Mouse (Mus musculus): ENCODE measurements around the gene Krtap9-5.

The Krtap9-5 gene

DNA sequence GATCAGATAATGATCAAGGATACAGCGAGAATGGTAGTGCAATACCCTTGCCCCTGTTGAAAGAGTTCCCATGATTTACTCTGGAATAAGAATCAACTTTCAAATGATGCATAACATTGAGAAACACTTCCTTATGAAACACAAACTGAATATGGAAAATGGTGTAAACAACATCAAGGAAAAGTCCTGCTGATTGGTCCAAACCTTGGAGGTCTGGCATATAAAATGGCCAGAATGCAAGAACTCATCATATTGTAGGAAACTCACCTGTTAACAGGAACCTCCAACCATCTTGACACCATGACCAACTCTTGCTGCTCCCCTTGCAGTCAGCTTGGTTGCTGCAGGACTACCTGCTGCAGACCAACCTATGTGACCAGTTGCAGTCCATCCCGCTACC is at the start of gene Krtap9-5:
TSS of gene Krtap9-5 (plus strand) at position 301 of the 400 bp plus-strand sequence.
- no peak for DNase-seq (ENCODE audit: low spot score in 2 of 2)

DNA sequence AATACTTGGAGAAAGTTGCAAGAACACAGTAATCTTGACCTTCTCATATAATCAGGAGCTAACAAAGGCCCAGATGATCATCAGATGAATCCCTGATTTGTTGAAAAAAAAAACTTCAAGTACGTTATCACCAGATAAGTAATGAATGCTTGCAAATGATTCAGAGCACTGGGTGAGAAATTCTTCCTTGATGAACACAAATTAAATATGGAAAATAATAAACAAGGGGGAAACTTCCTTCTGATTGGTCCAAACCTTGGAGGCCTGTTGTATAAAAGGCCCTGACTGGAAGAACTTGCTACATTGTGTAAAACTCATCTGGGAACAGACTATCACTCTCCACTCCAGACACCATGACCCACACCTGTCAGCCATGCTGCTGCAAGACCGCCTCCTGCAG is 40.7 kb upstream of the Krtap9-5 start, which contains the start of gene Krtap31-1:
TSS of gene Krtap31-1 (plus strand) at position 301 of the 400 bp plus-strand sequence.
- no peak for DNase-seq (ENCODE audit: low spot score in 2 of 2)

DNA sequence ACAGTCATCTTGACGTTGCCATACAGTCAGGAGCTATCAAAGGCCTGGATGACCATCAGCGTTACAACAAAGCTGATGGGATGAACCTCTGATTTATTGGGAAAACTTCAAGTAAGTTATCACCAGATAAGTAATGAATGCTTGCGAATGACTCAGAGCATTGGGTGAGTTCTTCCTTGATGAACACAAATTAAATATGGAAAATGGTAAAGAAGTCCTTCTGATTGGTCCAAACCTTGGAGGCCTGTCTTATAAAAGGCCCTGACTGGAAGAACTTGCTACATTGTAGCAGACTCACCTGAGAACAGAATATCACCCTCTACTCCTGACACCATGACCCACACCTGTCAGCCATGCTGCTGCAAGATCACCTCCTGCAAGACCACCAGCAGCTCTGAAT is 33.8 kb upstream of the Krtap9-5 start, which contains the start of gene Gm11565:
TSS of gene Gm11565 (plus strand) at position 301 of the 400 bp plus-strand sequence.
- DNase-seq (ENCODE audit: low spot score in 2 of 2), result no peak

DNA sequence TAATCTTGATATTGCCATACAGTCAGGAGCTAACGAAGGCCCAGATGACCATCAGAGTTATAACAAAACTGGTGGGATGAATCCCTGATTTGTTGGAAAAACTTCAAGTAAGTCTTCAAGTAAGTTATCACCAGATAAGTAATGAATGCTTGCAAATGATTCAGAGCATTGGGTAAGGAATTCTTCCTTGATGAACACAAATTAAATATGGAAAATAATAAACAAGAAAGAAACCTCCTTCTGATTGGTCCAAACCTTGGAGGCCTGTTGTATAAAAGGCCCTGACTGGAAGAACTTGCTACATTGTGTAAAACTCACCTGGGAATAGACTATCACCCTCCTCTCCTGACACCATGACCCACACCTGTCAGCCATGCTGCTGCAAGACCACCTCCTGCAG is 12.3 kb upstream of the Krtap9-5 start, which contains the start of gene Krtap31-2:
TSS of gene Krtap31-2 (plus strand) at position 301 of the 400 bp plus-strand sequence.
- DNase-seq (ENCODE audit: low spot score in 2 of 2), result no peak

DNA sequence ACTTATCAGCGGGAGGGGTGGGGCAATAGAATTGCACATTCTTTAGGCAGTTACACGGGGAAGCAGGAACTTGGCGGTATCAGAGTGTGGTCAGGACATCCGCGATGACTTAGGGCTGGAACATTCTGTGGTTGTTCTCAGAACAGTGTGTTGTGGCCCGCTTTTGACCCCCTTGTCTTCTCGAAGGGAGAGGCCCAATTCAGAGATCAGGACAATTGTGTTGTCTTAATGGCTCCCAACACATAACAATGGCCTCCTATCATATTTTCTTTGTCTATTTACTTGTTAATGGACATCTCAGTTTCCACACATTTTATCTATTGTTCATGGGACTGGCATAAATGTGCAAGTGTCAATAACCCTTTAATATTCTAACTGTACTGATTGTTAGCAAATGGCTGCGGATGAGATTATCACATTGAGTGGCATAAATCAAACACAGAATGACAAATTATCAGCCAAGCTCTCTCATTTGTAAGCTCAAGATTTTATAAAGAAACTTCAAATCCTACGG is 10.5 kb upstream of the Krtap9-5 start:
- no peak for DNase-seq (ENCODE audit: low spot score in 2 of 2)

DNA sequence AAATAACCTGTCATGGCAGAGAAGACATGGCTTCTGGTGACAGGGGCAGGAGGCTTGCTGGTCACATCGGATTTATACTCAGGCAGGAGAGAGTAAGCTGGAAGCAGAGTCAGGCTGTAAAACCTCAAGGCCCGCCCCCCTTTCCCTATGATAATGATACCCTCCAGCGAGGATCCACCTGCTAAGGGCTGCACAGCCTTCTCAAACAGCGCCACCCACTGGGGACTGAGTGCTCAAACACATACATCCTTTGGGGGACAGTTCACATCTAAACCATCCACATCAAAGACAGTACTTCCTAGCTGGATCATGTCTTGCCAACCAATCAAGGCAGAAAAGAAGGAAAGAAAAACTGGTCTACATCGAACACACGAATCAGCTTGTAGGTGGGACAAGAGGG is 15.9 kb downstream of the Krtap9-5 start:
- DNase-seq (ENCODE audit: low spot score in 2 of 2), result no peak

DNA sequence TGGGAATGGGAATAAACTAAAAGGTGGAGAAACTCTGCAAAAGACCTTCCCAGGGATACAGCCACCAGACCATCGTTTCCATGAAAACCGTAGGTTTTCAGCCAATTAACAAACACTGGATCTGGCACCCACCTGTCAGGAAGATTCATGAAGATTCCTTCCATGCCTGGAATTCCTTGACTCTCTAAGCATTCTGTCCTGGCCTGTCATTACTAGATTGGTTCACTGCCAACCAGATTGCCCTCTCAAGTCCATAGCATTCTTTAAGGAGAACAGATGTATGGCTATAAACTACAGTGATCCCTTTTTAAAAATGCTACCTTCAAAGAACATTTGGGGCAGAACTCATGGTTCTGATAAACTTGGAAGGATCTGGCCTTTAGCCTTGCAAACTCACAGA is 17.7 kb downstream of the Krtap9-5 start:
- DNase-seq (ENCODE audit: low spot score in 2 of 2), result no peak

DNA sequence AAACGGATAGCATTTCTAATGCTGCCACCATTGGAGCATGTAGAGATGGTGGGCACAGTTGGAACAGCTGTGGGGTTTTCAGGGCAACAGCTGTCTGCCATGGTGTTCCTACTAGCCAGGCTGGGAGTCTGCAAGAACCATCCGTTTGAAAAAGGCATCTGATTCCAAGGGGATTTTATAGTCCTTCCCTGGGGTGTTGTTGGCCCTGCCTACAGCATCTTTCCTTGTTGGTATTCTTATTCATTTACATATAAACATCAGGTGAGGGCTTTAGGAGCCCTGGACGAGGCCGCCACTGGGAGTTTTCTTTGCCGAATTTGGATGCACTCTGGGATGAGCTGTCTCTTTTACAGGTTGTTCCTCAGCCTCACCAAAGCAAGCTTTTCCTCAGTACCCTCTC is 30.7 kb downstream of the Krtap9-5 start, which contains the start of gene Krtap29-1:
TSS of gene Krtap29-1 (minus strand) at position 101 of the 400 bp plus-strand sequence.
- DNase-seq (ENCODE audit: low spot score in 2 of 2), result no peak

DNA sequence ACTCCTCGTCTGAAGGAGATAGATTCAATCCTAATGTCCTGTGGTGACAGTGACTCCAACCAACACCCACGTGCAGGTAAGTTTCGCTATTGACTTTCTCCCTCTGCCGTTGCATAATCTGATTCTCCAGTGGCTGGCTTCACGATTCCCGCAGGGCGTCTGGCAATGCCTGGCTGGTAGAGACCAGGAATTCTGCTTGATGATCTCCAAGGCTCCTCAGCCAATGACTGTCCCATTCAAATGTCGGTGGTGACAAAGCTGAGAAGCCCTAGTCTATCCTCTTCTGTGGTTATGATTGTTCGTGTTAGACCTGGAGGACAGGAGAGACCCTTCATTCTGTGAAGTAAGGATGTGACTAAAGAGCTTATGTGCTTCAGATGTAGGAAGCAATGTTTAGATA is 34.5 kb downstream of the Krtap9-5 start:
- DNase-seq (ENCODE audit: low spot score in 2 of 2), result no peak

DNA sequence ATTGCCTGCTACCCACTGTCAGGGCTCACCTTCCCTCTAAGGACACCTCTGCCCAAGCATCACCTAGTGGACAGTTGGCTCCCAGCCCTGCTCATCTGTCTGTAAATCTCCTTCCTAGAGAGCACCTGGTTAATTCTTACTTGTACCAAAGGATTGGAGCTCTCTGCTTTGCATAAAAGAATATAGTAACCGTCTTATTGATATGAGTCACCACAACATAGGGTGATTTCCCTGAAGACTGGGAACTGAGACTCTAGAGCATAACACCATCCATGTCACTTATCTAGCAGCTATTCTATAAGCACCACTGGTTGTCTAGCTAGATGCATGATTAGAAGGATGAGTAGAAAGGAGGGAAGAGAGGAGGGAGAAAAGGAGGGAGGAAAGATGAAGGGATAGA is 35.2 kb downstream of the Krtap9-5 start:
- DNase-seq (ENCODE audit: low spot score in 2 of 2), result no peak

DNA sequence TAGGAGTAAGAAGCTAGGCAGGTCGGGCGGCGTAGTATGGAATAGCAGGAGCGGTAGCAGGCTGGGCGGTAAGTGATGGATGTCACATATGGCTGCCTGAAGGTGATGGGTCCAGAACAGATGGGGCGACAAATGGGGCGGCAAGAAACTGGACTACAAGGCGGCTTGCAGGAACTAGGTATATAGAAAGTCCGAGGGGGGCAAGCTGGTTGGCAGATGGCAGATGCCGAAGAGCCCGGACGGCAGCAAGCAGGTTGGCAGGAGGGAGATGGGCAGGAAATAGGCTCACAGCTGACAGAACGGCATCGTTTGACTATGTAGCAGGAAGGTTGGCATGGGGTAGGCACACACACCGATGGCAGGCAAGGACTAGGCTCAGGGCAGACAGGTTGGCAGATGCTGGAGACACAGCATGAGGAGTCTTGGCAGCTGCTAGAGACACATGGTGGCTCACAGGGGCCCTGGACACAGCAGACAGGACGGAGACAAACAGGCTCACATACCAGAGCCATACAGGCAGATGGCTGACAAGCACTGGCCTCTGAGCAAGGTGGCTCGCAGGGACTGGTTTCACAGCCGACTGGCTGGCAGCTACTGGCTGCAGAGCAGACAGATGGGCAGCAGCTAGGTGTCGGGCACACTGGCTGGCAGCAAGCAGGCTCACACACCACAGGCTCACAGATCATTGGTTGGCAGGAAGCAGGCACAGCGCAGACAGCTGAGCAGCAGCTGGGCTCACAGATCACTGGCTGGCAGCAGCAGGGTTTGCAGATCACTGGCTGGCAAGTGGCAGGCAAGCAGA is 37.2 kb downstream of the Krtap9-5 start:
- no peak for DNase-seq (ENCODE audit: low spot score in 2 of 2)

DNA sequence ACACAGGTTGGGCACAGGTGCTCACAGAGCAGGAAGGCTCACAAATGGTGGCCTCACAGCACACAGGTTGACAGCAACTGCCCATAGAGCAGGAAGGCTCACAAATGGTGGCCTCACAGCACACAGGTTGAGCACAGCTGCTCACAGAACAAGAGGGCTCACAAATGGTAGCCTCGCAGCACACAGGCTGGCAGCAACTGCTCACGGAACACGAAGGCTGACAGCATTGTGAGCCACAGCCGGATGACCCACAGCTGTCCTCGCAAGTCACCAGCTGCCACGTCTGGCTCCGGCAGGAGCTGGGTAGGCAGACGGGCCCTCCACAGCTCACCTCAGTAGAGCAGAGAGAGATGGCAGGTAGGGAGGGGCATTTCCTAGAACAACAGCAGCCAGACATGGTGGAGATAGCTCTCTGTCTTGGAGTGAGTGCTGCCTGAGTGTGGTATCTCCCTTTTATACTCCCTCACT is 37.9 kb downstream of the Krtap9-5 start, which contains the start of gene Krtap16-1:
TSS of gene Krtap16-1 (minus strand) at position 418 of the 468 bp plus-strand sequence.
- DNase-seq (ENCODE audit: low spot score in 2 of 2), result no peak

DNA sequence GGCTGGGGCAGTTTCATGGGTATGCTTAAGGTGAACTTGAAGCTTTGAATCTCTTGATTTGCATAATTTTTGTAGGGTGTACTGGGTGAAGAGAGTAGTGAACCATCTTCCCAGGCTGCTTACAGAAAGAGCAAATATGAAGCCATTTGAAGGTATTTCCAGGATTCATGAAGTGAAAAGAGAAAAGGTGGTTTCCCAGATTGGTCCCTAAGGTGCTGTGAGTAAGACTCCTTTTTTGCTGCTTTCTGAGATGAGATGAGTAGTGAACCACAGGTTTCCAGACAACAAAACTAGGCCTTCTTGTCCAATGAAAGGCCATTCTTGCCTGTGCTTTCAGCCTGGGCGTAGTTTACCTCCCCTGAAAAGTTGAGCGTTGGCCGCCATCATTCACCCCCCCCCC is 40.3 kb downstream of the Krtap9-5 start:
- no peak for DNase-seq (ENCODE audit: low spot score in 2 of 2)

DNA sequence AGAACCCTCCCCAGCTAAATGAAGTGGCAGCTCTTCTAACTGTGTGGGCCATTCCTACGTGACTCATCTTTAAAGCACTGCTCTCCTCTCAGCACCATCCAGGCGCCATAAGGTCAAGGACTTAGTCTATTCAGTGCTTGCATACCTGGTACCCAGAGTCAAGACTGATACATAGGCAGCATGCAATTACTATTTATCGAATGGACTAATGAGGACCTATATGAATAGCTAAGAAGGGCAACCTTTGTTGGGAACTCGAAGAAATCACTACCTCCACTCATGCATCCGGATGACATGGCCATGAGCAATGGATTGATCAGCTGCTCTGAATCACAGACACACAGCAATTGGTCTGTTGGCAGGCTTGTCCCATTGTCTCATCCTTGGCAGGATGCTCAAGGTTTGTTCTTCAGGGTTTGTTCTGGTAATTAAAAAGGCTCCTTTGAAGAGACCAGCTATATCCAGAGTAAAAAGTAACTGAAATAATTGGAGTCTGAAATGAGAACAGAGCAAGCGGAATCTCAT is 41.7 kb downstream of the Krtap9-5 start:
- DNase-seq (ENCODE audit: low spot score in 2 of 2), result no peak

DNA sequence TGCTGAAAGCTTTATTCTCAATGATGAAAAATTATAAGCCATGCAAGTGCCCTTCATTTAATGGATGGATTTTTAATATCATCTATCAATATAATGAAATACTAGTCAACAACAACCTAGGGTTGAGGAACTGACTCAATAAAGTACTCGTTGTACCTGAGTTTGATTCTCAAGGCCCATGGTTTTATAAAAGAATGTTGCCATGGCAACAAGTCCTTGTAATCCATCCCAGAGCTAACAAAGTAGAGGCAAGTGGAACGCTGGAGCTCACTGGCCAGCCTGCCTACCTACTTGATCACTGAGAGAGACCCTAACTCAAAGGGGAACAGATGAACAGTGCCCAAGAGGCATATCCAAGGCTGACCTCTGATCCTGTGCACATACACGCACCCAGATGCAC is 42.3 kb downstream of the Krtap9-5 start:
- DNase-seq (ENCODE audit: low spot score in 2 of 2), result no peak

DNA sequence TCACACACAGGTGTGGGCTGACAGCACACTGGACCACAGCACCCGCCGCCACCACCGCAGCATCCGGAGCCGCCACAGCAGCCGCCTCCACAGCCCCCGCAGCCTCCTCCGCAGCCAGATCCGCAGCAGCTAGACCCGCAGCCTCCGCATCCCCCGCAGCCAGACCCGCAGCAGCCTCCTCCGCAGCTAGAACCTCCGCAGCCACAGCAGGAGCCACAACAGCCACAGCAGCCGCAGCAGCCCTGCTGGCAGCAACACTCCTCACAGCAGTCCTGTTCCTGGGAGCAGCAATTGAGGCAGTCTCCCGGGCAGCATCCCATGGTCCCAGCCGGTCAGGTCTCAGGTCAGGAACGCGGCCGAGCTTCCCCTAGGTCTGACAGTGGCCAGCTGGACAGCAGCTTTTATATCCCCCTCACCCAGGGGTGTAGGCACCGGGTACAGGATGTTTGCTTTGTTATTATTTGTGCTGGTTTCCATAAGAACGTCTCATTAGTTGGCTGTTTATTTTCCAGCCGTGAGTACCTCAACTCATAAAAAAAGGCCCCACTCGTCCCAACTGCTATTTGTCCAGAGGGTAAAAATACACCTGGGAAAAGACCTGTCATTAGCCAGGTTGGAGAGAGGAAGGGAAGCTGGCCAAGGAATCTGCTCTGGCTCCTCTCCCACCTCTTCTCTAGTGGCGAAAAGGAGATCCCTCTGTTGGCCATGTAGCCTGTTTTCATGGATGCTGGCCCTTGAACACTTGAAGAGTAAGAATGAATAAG is 45.5 kb downstream of the Krtap9-5 start, which contains the start of gene Krtap17-1:
TSS of gene Krtap17-1 (minus strand) at position 375 of the 764 bp plus-strand sequence.
- DNase-seq (ENCODE audit: low spot score in 2 of 2), result no peak

DNA sequence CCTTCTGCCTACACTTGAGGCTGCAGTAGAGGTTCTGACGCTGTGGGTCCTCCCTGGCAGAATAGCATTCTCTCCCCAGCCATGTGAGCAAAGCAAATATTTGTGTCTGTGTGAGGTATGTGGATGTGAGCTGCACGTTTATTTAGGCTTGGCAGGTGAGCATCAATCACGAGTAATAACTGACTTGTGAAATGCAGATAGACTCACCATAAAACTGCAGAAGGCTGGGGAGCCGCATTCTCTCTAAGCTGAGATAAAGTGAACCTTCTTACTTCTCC is 46.0 kb downstream of the Krtap9-5 start:
- no peak for DNase-seq (ENCODE audit: low spot score in 2 of 2)

DNA sequence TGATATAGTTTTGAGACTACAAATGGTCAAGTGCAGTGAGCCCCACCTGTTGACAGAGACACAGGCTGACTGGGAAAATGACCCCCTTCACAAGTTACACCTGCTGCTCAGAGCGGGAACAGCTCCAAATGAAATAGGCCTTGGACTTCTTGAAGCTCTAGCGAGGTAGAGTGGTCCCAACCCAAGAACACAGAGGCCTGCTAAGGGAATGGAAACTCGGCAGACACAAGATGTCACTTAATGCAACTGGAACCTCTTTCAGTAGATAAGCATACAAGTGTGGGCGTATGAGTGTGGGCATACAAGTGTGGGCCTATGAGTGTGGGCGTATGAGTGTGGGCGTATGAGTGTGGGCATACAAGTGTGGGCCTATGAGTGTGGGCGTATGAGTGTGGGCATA is 50.8 kb downstream of the Krtap9-5 start:
- no peak for DNase-seq (ENCODE audit: low spot score in 2 of 2)

All from natural killer cell, adult 2 months (primary cell).